Mouse (Mus musculus): ENCODE results near the gene Olfr926. TPM values are rescaled to one million over a fixed set of nuclear protein-coding genes. Genes with fewer than 3 reads are reported as not detected.

Olfr926 gene
- not detected for polyA plus RNA-seq (2015; fragmentation: Illumina TruSeq; extraction: RNeasy Lipid Tissue Mini Kit (QIAGEN cat#74804); ENCODE audit: insufficient read depth, low replicate concordance)

GRCm38 (mm10) chr9:38876826-38877225 lies at the start of gene Olfr926:
Gene Olfr926 (plus strand): TSS chr9:38877126.

GRCm38 (mm10) chr9:38844149-38844548 lies 32.8 kb upstream of the Olfr926 start, which contains the start of gene Olfr924:
Gene Olfr924 (plus strand): TSS chr9:38844449.

GRCm38 (mm10) chr9:38854760-38855159 lies 22.2 kb upstream of the Olfr926 start, which contains the start of gene Olfr26:
Gene Olfr26 (plus strand): TSS chr9:38855060.

Other genes starting within 250 kb of the Olfr926 start
- gene Olfr916, start 217.3 kb upstream of the Olfr926 start, polyA plus RNA-seq (2015; fragmentation: Illumina TruSeq; extraction: RNeasy Lipid Tissue Mini Kit (QIAGEN cat#74804); ENCODE audit: insufficient read depth, low replicate concordance): not detected
- not detected for gene Olfr917, start 211.3 kb upstream of the Olfr926 start, polyA plus RNA-seq (2015; fragmentation: Illumina TruSeq; extraction: RNeasy Lipid Tissue Mini Kit (QIAGEN cat#74804); ENCODE audit: insufficient read depth, low replicate concordance)
- not detected for gene Olfr918, start 202.5 kb upstream of the Olfr926 start, polyA plus RNA-seq (2015; fragmentation: Illumina TruSeq; extraction: RNeasy Lipid Tissue Mini Kit (QIAGEN cat#74804); ENCODE audit: insufficient read depth, low replicate concordance)
- not detected for gene Olfr919, start 173.5 kb upstream of the Olfr926 start, polyA plus RNA-seq (2015; fragmentation: Illumina TruSeq; extraction: RNeasy Lipid Tissue Mini Kit (QIAGEN cat#74804); ENCODE audit: insufficient read depth, low replicate concordance)
- 43.1 TPM for gene Vwa5a, start 158.9 kb upstream of the Olfr926 start, polyA plus RNA-seq (2015; fragmentation: Illumina TruSeq; extraction: RNeasy Lipid Tissue Mini Kit (QIAGEN cat#74804); ENCODE audit: insufficient read depth, low replicate concordance)
- gene Olfr920, start 124.8 kb upstream of the Olfr926 start, polyA plus RNA-seq (2015; fragmentation: Illumina TruSeq; extraction: RNeasy Lipid Tissue Mini Kit (QIAGEN cat#74804); ENCODE audit: insufficient read depth, low replicate concordance): 0.32 TPM
- not detected for gene Olfr921, start 104.1 kb upstream of the Olfr926 start, polyA plus RNA-seq (2015; fragmentation: Illumina TruSeq; extraction: RNeasy Lipid Tissue Mini Kit (QIAGEN cat#74804); ENCODE audit: insufficient read depth, low replicate concordance)
- gene Olfr922, start 62.5 kb upstream of the Olfr926 start, polyA plus RNA-seq (2015; fragmentation: Illumina TruSeq; extraction: RNeasy Lipid Tissue Mini Kit (QIAGEN cat#74804); ENCODE audit: insufficient read depth, low replicate concordance): not detected
- gene Olfr923, start 50.6 kb upstream of the Olfr926 start, polyA plus RNA-seq (2015; fragmentation: Illumina TruSeq; extraction: RNeasy Lipid Tissue Mini Kit (QIAGEN cat#74804); ENCODE audit: insufficient read depth, low replicate concordance): not detected
- not detected for gene Olfr924, start 32.7 kb upstream of the Olfr926 start, polyA plus RNA-seq (2015; fragmentation: Illumina TruSeq; extraction: RNeasy Lipid Tissue Mini Kit (QIAGEN cat#74804); ENCODE audit: insufficient read depth, low replicate concordance)
- gene Olfr26, start 22.1 kb upstream of the Olfr926 start, polyA plus RNA-seq (2015; fragmentation: Illumina TruSeq; extraction: RNeasy Lipid Tissue Mini Kit (QIAGEN cat#74804); ENCODE audit: insufficient read depth, low replicate concordance): not detected
- not detected for gene Olfr930, start 52.7 kb downstream of the Olfr926 start, polyA plus RNA-seq (2015; fragmentation: Illumina TruSeq; extraction: RNeasy Lipid Tissue Mini Kit (QIAGEN cat#74804); ENCODE audit: insufficient read depth, low replicate concordance)
- gene Olfr933, start 95.2 kb downstream of the Olfr926 start, polyA plus RNA-seq (2015; fragmentation: Illumina TruSeq; extraction: RNeasy Lipid Tissue Mini Kit (QIAGEN cat#74804); ENCODE audit: insufficient read depth, low replicate concordance): not detected
- gene Olfr934, start 111.2 kb downstream of the Olfr926 start, polyA plus RNA-seq (2015; fragmentation: Illumina TruSeq; extraction: RNeasy Lipid Tissue Mini Kit (QIAGEN cat#74804); ENCODE audit: insufficient read depth, low replicate concordance): not detected
- not detected for gene Olfr935, start 122.6 kb downstream of the Olfr926 start, polyA plus RNA-seq (2015; fragmentation: Illumina TruSeq; extraction: RNeasy Lipid Tissue Mini Kit (QIAGEN cat#74804); ENCODE audit: insufficient read depth, low replicate concordance)
- gene Olfr146, start 146.3 kb downstream of the Olfr926 start, polyA plus RNA-seq (2015; fragmentation: Illumina TruSeq; extraction: RNeasy Lipid Tissue Mini Kit (QIAGEN cat#74804); ENCODE audit: insufficient read depth, low replicate concordance): not detected
- not detected for gene Olfr937, start 187.8 kb downstream of the Olfr926 start, polyA plus RNA-seq (2015; fragmentation: Illumina TruSeq; extraction: RNeasy Lipid Tissue Mini Kit (QIAGEN cat#74804); ENCODE audit: insufficient read depth, low replicate concordance)
- not detected for gene Olfr938, start 201.8 kb downstream of the Olfr926 start, polyA plus RNA-seq (2015; fragmentation: Illumina TruSeq; extraction: RNeasy Lipid Tissue Mini Kit (QIAGEN cat#74804); ENCODE audit: insufficient read depth, low replicate concordance)